Mouse (Mus musculus) lung, postnatal 14 days (tissue): ENCODE data around the gene Slc19a2.
"Not testable (repeated sequence)": the region's sequence is repeated elsewhere in the genome, so short reads cannot be mapped to it uniquely, and the experiment has no call there.

Experiments
- DNase-seq: peaks from one replicate; pipeline ENCODE4 v3.0.0; 2021

Gene Slc19a2

DNA sequence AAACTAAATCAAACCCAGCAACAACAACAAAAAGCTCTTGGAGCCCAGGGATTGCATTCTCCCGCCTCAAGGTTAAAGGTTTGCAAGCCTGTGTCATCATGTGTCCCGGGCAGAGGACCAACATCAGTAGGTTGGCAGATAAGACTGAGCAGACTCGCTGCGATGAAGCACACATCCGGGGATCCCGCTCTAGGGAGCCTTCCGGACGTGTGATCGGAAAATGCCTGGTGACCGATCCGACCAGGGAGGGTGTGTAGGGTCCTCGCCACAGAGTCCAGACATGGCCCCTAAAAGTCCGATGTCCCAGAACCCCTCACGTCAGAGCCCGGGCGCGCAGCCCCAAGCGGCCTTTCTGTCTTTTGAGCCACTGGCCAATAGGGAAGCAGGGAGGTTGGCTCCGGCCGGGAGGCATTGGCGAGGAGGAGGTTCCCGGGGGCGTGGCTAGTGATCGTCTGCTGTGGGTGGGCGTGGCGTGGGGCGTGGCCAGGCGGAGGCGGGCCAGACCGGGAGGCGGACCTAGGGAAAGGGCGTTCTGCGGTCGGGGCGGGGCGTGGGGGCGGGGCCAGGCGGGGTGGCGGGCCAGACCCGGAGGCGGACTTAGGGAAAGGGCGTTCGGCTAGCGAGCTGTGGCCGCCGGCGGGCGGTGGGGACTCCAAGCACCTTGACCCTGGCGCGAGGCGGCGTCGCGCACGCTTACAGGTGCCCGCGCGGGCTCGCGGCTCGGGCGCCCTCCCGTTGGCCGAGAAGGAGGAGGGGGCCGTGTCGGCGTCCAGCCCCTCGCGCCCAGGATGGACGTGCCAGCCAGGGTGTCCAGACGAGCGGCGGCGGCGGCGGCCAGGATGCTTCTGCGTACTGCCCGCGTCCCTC is at the start of gene Slc19a2:
Gene Slc19a2 (plus strand): TSS at position 582 of the 867 bp plus-strand sequence.
- peak; percentile 99 for DNase-seq

GRCm38 (mm10) chr1:164199551-164199950 is 49.3 kb upstream of the Slc19a2 start:
- no peak for DNase-seq

- DNase-seq: no peak
Measured at GRCm38 (mm10) chr1:164208437-164208836, 40.4 kb upstream of the Slc19a2 start.

GRCm38 (mm10) chr1:164210899-164211298 is 37.9 kb upstream of the Slc19a2 start:
- no peak for DNase-seq

DNA sequence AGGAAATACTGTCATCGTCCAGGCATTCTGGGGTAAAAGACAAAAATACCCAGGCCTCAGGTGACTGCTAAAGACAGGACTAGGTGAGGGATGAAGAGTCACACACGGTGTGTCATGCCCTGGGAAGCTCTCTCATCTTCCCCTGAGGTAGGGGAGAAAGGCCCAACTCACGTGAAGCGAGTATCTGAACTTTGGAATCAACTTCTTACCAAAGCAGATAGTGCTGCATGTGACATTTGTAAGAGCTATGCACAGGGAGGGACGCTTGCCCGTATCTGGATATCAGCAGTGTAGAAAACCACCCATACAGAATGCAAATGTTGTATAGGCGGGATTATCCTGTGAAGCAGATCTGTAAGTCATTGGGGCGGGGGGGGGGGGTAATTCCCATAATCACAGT is 36.2 kb upstream of the Slc19a2 start:
- no peak for DNase-seq

DNA sequence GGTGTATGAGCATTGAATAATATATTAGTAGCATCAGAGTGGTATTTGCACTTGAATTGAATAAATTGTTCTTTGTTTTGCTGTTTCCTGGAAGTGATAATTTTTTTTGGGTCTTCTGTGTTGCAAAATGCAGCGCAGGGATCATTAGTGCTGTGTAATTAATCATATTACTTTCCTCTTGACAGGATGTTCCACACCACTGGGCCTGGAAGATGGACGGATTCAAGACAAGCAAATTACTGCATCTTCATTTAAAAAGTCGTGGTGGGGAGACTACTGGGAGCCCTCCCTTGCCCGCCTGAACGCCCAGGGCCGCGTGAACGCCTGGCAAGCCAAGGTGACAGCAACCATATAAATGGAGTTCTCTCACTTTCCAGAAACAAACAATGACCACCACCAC is 34.7 kb upstream of the Slc19a2 start:
- DNase-seq: no peak

DNA sequence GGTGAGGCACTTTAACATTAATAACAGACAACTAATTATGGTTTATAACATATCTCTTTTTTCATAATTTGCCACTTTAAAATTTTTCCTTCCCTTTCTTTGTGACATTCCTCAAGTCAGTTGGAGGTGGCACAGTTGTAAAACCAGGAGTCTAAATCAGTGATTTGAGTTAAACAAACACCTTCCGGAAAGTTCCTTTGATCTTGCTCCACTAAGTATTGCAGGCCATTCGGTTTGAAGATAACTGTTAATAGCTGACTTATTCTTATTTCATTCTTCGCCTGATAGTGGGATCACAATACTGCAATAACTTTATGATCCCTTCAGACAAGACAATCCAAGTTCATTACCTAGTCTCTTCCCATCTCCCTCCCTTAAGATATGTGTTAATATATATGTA is 33.7 kb upstream of the Slc19a2 start:
- no peak for DNase-seq

DNA sequence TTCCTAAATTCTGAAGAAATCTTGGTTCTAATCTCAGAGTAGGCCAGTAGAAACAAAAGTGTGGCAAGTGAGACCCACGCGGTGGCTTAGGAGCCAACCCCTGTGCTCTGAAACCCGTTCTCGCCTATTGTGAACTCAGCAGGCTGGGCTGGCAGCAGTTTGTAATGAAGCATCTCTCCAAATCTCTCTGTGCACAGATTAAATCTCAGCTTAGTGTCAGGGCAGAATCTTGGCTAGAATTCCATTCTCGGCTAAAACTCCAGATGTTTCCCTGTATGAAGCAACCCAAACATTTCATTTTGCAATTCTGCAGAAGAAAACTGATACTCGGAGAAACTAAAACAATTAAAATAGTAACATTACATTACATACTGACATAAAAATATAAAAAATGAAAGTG is 33.3 kb upstream of the Slc19a2 start:
- DNase-seq: no peak

DNA sequence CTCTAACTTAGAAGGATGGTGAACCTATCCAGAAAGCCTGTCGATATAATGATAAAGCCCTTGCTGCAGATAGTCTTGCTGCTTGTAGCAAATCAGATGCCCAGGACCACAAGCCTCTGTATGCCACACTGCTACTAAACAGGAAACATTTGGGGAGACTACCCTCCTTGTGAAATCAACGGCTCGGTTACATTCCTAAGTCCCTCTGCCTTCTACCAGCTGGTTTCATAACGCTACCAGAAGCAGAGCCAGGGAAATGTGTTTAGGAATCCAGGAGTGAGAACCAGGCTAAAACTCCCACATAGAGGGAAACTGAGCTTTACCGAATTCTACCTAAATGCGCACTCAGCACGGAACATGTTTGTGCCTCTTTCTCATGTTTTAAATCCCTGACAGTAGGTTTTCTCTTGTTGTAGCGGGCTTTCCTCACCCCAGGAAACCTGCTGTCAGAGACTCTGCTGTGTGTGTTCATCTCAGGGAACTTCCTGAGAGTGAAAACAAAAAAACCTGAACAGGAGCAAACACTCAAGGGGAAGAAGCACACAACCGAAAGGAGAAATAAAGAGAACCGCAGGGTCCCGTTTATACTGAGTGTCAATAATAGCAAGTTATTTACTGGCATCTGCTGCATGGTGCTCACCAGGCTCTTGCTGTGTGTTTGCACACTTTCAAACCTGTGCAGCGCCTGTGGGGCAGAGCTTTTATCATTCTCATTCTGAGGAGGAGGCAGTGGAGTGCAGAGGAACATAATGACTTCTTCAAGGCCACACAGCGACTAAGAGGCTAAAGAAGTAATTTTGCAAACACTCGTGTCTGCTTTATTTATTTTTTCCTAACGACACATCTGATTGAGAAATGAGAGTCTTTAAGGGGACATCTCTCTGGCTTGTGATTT is 30.8 kb upstream of the Slc19a2 start:
- DNase-seq: no peak

DNA sequence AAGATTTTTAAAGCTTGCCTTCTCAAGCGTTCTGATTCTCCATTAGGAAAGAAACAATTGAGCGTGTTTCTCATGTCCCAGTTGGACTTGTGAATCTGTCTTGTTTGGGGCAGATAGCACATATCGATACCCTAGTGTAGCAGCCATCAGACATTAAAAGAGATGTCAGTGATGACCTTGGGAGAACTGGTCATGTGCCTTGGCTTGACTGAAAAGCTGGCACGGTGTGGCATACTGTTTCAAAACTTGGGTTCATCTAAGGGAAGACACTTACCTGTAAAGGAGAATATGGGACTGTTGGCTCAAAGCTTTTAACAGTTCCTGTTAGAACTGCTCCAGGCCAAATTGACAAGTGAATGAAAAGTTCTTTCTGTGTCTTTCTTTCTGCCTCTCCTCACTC is 28.6 kb upstream of the Slc19a2 start:
- no peak for DNase-seq

DNA sequence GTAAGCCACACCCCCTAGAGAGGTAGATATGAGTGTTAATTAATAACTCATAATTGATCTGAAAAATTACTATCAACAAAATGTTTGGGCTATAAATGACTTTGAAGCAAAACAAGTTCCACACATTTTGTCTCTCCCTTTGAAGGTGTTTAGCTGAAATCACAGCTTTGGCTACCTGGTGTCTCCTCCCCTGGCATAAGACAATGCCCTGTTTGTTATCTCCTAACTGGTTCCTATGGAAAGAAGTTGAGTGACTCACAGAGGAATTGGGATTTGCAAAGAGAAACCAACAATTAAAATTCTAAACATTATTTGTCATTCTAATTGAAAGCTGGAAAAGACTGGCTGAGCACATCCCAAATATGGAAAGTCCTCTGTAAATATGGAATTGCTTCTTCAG is 25.8 kb upstream of the Slc19a2 start:
- no peak for DNase-seq

- not testable (repeated sequence) for DNase-seq
Measured at GRCm38 (mm10) chr1:164231937-164232570, 16.8 kb upstream of the Slc19a2 start.

- no peak for DNase-seq
Measured at GRCm38 (mm10) chr1:164233447-164233846, 15.4 kb upstream of the Slc19a2 start.

GRCm38 (mm10) chr1:164235078-164235477 is 13.8 kb upstream of the Slc19a2 start:
- no peak for DNase-seq

DNA sequence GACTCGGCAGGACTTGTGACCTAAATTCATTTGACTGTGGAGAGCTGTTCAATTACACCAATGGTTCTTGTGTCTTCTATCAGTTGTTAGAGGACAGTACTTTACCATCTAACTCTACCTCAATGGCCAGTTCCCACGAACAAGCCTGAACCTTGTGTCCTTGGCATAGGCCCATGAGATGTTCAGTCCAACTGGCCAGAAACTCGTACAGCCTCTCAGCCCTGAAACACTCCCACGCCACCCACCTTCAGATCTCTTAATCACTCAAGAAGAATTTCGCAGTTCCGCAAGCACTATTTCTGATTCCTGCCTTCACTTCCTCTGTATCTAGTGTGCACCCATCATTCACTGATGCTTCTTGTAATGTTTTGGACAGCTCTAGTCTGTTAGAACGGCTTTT is 12.8 kb upstream of the Slc19a2 start:
- peak; percentile 24 for DNase-seq

DNA sequence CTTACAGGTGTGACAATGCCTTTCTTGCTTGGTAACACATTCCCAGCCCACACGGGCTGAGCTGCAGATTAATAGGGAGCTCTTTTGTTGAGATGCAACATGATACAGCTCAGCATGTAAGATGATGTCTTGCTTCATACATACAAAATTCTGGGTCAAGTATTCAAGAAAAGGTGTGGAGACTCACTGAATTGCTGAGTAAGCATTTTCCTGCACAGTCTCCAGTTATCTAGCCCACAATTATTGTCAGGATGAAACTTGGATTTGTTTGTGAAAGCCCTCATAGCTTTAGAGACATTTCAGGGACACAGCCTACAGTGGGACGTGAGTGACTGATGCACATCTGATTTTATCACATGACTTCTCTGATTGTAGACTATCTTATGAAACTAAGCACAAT is 7.4 kb upstream of the Slc19a2 start:
- no peak for DNase-seq

- no peak for DNase-seq
Measured at GRCm38 (mm10) chr1:164242809-164243208, 6.0 kb upstream of the Slc19a2 start.

- DNase-seq: no peak
Measured at GRCm38 (mm10) chr1:164247442-164247841, 1.4 kb upstream of the Slc19a2 start.

- peak; percentile 10 for DNase-seq
Measured at GRCm38 (mm10) chr1:164247971-164248370, 875 bp upstream of the Slc19a2 start.

GRCm38 (mm10) chr1:164249332-164249711 is 476 bp downstream of the Slc19a2 start:
- no peak for DNase-seq

DNA sequence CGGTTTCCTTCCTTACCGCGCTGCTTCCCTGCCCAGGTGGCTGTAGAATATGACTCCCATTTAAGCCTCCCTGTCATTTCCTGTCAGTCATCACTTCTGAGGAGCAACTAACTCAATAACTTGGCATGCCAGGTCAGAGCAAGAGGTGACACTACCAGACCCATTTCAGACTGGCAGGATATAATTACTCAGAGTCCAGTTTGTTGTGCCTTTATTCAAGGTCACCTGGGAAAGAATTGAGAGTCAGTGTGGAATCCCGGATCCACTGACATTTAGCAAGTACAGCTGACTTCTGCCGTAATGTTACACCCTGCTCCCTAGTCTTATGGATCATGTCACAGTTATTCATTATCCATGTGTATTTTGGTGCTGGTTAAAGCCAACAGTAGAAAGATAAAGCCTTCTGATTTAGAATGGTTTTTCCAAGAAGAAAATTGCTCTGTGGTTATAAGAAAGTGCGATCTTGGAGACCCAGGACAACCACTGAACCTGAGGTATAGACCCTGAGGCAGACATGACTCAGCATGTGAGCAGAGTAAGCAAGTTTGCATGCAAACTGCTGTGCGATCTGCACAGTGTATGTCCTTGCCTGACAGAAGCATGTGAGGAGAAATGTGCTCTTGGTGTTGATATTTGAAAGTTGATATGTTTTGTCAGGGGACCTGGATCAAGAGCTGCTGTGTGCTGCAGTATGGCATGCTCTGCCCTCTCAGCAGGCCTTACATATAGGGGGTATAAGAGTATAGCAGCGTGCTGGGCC is 1.7 kb downstream of the Slc19a2 start:
- no peak for DNase-seq

DNA sequence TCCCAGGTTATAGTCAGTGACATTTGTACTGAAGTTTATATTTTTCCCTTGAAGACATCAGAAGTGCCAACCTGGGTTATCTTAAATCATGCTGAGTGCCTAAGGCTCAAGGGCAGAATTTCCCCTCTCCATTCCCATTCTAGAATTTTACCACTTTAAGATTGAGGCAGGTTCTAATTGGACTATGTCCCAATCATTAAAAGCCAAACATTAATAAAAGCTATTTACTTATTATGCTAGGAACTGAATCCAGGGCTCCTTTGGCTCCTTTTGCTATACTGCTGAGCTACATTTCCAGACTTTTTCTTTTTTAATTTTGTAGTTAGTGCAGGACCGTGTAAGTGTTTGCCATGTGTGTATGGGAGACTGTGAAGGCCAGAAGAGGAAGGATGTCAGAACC is 2.6 kb downstream of the Slc19a2 start:
- no peak for DNase-seq

- no peak for DNase-seq
Measured at GRCm38 (mm10) chr1:164252551-164252950, 3.7 kb downstream of the Slc19a2 start.
